Mouse (Mus musculus) E14TG2a.4 (cell line): ENCODE measurements around the gene Zfp174.
A peak's percentile ranks its signal among the peaks of the same experiment; 100 is the strongest.
"Not testable (repeated sequence)": the region's sequence is repeated elsewhere in the genome, so short reads cannot be mapped to it uniquely, and the experiment has no call there.

ENCODE experiments used
- H3K27me3 ChIP-seq: 2 replicates; pipeline ENCODE4 v1.6.1; 2014; ENCODE audit warnings: low read length, control low read depth; ENCODE audit not compliant: insufficient read depth
- H3K36me3 ChIP-seq: 2 replicates; pipeline ENCODE4 v1.6.1; 2014; ENCODE audit warnings: low read length, control low read depth; ENCODE audit not compliant: insufficient read depth
- H3K4me1 ChIP-seq: replicated peaks from 2 replicates; pipeline ENCODE4 v1.6.1; 2014; ENCODE audit warnings: low read depth, low read length, control low read depth
- H3K4me3 ChIP-seq: replicated peaks from 2 replicates; pipeline ENCODE4 v1.5.1; 2014; ENCODE audit warnings: mild to moderate bottlenecking, low read length
- H3K9me3 ChIP-seq: 2 replicates; pipeline ENCODE4 v1.6.1; 2014; ENCODE audit warnings: low read length, control low read depth
- CTCF ChIP-seq: conservative IDR thresholded peaks from 2 replicates; pipeline ENCODE4 v1.5.1; 2014; ENCODE audit warnings: low read length
- NANOG ChIP-seq: IDR thresholded peaks from 2 replicates; pipeline ENCODE4 v1.6.1; 2014; ENCODE audit warnings: borderline replicate concordance, low read length, mixed read lengths
- POU5F1 ChIP-seq: IDR thresholded peaks from 2 replicates; pipeline ENCODE4 v1.6.1; 2014; ENCODE audit warnings: low read length, borderline replicate concordance

The Zfp174 gene

GRCm38 (mm10) chr16:3839157-3839885 lies 7.7 kb upstream of the Zfp174 start:
- no peaks in the 10 kb centered on the region for H3K9me3 ChIP-seq

GRCm38 (mm10) chr16:3842989-3843388 lies 4.1 kb upstream of the Zfp174 start:
- Histone ChIP-seq H3K9me3 (no peaks in the 10 kb centered on the region), H3K27me3 (0 out of 2 replicates have a peak, but pooled peaks cover 6% of the 10 kb centered on the region), H3K36me3 (no peaks in the 10 kb centered on the region), H3K4me1 (peaks cover 49% of the 10 kb centered on the region), H3K4me3 (no peak overlapping the region; the same call in 1 of the 2 replicates)
- no peak for TF ChIP-seq CTCF
- no peak for TF ChIP-seq POU5F1
- no peak for TF ChIP-seq NANOG

More at GRCm38 (mm10) chr16:3839157-3839885, 7.7 kb upstream of the Zfp174 start:
- Histone ChIP-seq H3K36me3 (no peaks in the 10 kb centered on the region), H3K4me1 (peaks cover 29% of the 10 kb centered on the region), H3K4me3 (peak overlapping the region; percentile 67), H3K27me3 (0 out of 2 replicates have a peak, but pooled peaks cover 6% of the 10 kb centered on the region)
- TF ChIP-seq NANOG (no peak), CTCF (peak; percentile 55)

GRCm38 (mm10) chr16:3843796-3844195 lies 3.3 kb upstream of the Zfp174 start:
- TF ChIP-seq NANOG (no peak), CTCF (no peak), POU5F1 (no peak)
- H3K9me3 ChIP-seq, result no peaks in the 10 kb centered on the region
- no peaks in the 10 kb centered on the region for H3K36me3 ChIP-seq
- H3K27me3 ChIP-seq, result 0 out of 2 replicates have a peak, but pooled peaks cover 3% of the 10 kb centered on the region
- H3K4me3 ChIP-seq, result no peak overlapping the region
- H3K4me1 ChIP-seq, result peaks cover 58% of the 10 kb centered on the region

- Histone ChIP-seq H3K4me1 (peaks cover 80% of the 10 kb centered on the region), H3K27me3 (no peaks in the 10 kb centered on the region), H3K36me3 (no peaks in the 10 kb centered on the region), H3K4me3 (peak overlapping the region; percentile 86), H3K9me3 (no peaks in the 10 kb centered on the region)
- no peak for TF ChIP-seq NANOG
- no peak for TF ChIP-seq CTCF
- TF ChIP-seq POU5F1, result no peak
Observed at GRCm38 (mm10) chr16:3847871-3848270, 803 bp downstream of the Zfp174 start.

GRCm38 (mm10) chr16:3848416-3848815 lies 1.3 kb downstream of the Zfp174 start:
- Histone ChIP-seq H3K4me1 (peaks cover 78% of the 10 kb centered on the region), H3K36me3 (no peaks in the 10 kb centered on the region), H3K27me3 (no peaks in the 10 kb centered on the region), H3K4me3 (no peak overlapping the region), H3K9me3 (no peaks in the 10 kb centered on the region)
- TF ChIP-seq NANOG, result no peak
- no peak for TF ChIP-seq POU5F1
- peak; percentile 22 for TF ChIP-seq CTCF

GRCm38 (mm10) chr16:3851301-3851700 lies 4.2 kb downstream of the Zfp174 start:
- H3K4me3 ChIP-seq, H3K9me3 ChIP-seq, H3K27me3 ChIP-seq, H3K36me3 ChIP-seq: not testable (repeated sequence)
- H3K4me1 ChIP-seq, result peaks cover 62% of the 10 kb centered on the region

GRCm38 (mm10) chr16:3852586-3852985 lies 5.5 kb downstream of the Zfp174 start:
- peaks cover 7% of the 10 kb centered on the region; the same call in 1 of the 2 replicates for H3K36me3 ChIP-seq
- H3K4me3 ChIP-seq, result 0 out of 2 replicates have a peak overlapping the region, but pooled peaks have one; percentile 17
- H3K27me3 ChIP-seq, result no peaks in the 10 kb centered on the region
- H3K9me3 ChIP-seq, result no peaks in the 10 kb centered on the region
- TF ChIP-seq CTCF (no peak), POU5F1 (no peak), NANOG (no peak)
- peaks cover 52% of the 10 kb centered on the region for H3K4me1 ChIP-seq

GRCm38 (mm10) chr16:3854437-3855182 lies 7.5 kb downstream of the Zfp174 start:
- TF ChIP-seq CTCF (no peak), NANOG (no peak), POU5F1 (no peak)
- Histone ChIP-seq H3K4me3 (no peak overlapping the region), H3K36me3 (peaks cover 7% of the 10 kb centered on the region; the same call in 1 of the 2 replicates), H3K4me1 (peaks cover 32% of the 10 kb centered on the region), H3K27me3 (no peaks in the 10 kb centered on the region), H3K9me3 (no peaks in the 10 kb centered on the region)
